Mouse (Mus musculus) cerebellum, adult 18-20 months (tissue): Measurements from ENCODE around the gene Cstf3.
"Not testable (repeated sequence)": the region's sequence is repeated elsewhere in the genome, so short reads cannot be mapped to it uniquely, and the experiment has no call there.

Experiments
- DNase-seq, 2 experiments: peaks; one replicate each; pipeline ENCODE4 v3.0.0; 2021

Gene Cstf3

DNA sequence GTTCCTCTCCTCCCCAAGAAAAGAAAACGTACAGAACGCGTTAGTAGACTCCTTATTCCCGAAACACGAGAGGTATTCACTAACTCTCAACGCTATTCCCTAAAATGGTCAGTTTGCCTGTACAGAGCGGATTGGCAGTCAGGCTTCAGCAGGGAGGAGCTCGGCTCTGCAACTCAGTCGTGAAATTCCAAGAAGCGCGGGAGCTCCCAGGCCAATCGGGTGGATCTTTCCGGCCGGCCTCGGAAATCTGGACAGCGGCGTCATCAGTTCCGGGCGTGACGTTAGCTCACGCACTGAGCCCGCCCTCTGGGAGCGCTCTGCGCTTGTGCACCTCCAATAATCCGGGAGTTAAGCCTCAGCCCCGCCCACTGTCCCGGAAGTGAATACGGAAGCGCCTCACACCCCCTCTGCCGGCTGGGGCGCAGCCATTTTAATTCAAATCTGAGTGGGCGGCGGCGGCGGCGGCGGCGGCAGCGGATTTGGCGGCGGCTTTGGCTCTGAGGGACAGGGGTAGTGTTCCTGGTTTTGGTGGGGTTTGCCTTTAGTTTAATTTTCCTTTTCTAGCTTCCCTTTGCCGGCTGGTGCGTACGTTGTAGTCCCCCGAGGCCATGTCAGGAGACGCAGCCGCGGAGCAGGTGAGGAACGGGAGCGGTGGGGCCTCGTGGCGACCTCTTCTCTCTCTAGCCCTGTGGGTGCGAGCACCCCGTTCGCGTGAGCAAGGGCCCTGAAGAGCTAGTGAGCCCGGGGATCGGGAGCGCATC, at the start of gene Cstf3:
Gene Cstf3, plus strand, starts transcription at position 456 of the 761 bp plus-strand sequence.
- peak; percentile 99 to 100 for DNase-seq

DNA sequence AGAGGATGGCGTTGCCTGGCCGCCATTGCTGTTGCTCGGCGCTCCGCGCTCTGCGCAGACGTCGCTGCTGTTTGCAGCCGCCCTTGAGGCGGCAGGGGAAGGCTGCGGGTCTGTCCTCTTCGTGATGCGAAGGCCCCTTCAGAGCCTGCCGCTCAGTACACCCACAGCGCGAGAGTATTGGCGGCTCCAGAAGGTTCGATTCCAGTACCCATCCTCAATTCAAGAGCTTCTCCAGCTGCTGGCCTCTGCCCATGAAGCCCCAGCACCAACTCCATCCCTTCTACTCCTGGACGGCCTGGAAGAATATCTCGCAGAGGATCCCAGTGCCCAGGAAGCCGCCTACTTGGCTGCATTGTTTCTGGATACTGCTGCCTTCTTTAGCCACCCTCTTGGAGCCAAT, 33.6 kb upstream of the Cstf3 start:
- not testable (repeated sequence) for DNase-seq

DNA sequence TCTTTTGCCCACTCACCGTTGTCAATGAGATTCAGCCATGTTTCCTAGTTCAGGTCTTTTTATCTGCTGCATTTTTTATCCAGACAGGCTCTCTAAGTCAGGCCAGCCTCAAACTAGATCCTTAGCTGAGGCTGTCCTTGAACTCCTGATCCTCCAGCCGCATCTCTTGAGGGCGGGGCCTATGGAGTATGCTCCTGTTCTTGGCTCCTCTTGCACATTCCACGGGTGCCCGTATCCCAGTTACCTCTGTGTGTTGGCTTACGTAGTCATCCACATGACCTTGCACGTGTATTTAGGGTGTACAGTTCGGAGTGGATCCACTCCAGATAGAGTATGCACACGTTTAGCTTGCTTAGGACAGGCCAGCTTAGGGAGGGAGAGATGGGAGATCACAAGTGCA, 32.6 kb upstream of the Cstf3 start:
- no peak for DNase-seq

DNA sequence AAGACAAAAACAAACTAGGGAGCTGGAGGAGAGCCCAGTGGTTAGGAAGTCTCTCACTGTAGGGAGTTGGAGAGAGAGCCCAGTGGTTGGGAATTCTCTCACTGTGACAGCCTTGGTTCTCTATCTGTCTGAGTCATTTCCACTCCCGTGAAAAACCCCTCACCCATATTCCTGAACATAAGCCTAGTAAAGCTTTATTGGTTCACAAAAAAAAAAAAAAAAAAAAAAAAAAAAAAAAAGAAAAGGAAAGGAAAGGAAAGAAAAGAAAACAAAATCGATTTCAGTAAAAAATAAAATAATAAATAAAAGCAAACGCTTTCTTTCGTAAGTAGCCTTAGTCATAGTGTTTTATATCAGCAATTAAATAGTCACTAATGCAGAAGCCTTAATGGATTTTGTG, 32.0 kb upstream of the Cstf3 start:
- no peak for DNase-seq

DNA sequence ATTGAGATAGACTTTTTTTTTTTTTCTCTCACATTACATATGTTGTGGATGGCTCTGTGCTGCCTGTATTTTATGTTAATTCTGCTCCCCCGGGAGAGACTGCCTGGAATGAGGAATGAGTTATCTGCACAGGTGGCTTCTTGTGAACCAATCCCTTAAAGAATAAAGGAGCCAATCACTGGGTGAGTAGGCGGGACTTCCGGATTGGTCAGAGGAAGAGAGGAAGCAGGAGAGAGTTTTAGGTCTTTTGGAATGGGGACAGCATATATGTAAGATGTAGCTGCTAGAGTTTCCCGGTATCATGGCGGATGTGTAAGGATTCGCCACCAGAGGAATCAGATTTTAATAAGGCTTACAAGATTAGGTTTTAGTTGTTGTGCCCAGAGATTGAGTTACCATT, 31.4 kb upstream of the Cstf3 start:
- DNase-seq, result no peak

DNA sequence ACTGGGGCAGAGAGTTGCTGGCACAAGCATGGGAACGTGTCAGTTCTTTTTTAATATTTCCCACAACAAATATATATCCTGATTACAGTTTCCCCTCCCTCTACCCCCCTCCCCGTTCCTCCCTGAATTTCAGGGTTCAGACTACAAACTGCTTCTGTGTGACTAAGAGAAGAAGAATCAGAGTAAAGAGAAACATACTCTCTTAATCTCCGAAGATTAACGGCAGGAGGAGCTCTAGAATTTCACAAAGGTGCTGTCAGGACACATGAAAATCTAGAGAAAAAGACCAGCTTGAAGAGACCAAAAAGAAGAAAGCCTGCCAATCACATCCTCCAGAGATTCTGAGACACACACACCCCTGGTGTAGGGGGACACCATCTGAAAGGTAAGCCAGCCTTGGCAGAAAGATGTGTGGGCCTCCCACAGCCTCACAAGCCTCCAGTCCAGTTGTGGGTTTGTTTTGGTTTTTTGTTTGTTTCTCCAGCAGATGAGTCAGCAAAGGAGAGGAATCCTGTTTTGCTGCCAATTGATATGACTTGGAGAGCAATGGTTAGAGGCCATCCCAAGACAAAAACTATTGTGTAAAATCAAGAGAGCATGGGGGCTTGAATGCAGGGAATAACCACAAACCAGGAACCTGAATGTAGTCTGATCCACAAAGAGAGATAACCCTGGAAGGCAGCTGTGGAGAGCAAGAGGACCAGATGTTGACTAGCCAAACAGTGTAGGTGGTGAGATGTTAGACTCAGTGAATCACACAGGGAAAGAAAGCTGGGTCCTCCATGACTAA, 30.5 kb upstream of the Cstf3 start:
- no peak for DNase-seq

DNA sequence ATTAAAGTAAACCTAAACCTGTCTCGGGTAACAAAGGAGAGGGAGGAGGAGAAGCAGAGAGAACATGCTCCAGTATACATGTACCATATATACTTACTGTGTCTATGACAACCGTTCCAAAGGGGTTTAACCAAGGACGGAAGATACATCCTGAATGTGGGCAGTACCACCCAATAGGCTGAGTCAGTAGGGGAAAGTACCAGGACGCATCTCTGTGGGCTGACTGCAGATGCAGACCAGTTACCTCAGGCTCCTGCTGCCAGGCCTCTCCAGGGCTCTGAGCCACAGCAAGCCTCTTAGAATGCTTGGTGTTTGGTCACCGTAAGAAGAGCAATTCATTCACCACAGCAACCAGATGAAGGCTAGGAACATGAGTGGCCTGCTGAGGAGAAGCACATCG, 28.9 kb upstream of the Cstf3 start:
- DNase-seq, result no peak

DNA sequence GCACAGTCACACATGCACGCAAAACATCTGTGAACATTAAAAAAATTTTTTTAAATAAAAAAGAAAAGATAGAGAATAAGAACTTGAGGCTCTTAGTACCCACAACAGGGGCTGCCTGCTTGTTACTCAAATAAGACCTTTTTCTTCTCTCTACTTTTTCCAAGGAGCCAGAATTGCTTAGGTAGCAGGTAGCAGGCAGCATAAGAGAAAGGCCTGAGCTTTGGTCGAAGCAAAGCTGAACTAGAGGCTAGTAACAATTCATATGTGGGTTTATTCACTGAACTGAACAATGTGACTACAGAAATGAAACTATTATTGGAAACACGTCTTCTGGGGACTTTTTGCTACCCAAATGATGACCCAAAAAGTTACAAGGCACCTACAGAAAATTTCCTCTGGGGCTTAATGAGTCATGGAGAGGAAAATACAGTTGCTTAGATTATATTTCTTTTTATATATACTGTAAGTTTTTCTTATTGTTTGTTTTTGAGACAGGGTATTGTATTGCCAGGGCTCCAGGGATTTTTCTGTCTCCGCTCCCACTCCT, 28.3 kb upstream of the Cstf3 start:
- no peak for DNase-seq

DNA sequence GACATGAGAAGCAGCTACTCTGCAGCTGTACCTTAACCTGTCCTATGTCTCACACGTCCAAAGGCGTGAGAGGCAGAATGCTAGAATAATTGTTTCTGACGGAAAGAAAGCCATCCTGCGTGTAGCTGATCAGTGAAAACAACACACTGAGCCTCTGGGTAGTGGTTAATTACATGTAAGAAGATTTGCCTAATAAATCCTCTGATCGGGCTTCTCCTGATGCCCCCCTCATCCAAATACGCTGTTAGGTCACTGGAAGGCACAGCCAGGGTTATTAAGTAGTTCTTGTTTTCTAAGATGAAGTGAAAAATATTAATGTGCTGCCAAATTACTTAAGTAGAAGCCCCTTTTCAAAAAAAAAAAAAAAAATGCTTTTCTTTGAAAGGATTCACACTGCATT, 18.3 kb upstream of the Cstf3 start:
- DNase-seq, result no peak

DNA sequence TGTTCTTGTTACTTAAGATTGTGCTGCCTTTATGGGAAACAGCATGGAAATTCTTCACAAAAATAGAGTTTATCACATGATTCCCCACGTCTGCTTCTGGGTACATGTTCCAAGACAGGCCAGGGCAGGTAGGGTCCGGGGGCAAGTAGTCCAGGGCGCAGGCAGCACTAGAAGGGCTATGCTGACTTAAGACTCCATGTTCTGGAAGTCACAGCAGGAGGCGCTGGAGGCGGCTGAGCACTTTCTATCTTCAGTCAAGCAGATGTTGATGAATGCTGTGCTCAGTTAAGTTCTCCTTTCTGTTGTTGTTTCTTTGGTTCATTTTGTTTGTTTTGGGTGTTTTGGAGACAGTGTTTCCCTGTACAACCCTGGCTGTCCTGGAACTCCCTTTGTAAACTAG, 14.1 kb upstream of the Cstf3 start:
- DNase-seq, result no peak

DNA sequence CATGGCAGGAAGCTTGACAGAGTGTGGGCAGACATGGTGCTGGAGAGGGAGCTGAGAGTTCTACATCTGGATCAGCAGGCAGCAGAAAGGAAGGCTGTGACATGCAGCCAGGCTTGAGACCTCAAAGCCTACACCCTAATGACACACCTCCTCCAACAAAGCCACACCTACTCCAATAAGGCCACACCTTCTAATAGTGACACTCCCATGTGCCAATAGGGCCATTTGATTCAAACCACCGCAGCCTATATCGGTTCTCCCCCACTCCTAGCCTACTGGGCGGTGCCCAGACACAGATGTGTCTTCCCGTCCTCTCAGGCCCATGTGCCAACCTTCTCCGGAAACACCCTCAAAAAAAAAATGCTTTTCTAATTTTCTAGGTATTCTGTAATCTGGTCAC, 12.3 kb upstream of the Cstf3 start:
- no peak for DNase-seq

DNA sequence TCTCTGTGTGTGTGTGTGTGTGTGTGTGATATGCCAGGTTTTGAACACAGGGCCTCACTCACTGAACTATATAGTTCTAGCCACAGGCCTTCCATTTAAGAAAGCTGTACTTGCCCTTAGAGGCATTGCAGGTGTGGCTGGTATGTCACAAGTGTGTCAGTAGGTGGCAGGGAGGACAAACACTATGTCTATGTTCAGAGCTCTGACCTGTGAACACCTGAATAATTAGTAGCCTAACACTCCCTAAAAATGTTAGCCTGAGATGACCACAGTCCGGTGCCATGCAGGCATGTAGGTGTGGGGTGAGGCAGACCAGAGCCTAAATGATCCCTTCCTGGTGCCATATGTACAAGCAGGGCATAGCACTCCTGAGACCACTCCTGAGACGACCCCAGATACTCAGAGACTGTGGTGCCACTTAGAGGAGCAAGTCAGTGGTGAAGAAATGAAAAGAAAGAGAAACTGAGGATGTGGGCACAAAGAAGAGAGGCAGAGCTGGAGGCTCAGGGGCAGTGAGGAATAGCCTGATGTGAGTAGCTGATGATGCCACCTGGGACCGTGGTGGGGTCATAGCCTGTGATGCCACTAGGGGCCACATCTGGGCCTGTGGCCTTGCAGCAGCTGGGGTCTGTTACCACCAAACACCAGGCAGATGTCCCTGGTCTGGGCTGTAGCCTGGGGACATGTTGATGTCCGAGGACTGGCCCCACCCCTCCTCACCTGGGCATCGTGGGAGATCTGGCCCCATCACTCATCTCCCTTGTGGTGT, 11.3 kb upstream of the Cstf3 start:
- no peak for DNase-seq

DNA sequence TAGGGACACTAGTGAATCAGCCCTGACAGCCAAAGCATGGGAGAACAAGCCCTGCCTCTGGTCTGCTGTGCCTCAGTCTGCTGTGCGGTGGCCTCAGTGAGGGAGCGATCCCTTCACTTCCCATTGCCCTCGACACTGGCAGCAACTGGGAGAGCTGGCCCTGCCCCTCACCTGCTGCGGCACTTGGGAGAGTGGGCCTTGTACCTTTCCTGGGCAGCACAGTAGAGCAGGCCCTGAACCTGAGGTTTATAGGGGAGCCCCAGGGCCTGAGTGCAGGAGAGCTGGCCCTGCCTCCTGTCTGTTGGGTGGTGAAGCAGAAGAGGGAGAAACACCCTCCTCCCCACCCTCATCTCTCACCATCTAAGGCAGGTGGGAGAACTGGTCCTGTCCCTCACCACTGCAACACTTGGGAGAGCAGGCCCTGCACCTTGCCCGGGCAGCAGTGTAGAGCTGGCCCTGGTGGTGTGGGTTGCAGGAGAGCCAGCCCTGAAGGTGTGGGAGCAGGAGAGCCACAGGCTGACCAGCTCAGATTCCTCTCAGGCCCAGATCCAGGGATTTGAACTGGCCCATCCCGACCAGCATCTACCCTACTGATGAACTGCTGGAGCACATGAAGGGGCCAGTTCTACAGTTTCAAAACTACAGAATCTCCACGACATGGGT, 10.4 kb upstream of the Cstf3 start:
- no peak for DNase-seq

DNA sequence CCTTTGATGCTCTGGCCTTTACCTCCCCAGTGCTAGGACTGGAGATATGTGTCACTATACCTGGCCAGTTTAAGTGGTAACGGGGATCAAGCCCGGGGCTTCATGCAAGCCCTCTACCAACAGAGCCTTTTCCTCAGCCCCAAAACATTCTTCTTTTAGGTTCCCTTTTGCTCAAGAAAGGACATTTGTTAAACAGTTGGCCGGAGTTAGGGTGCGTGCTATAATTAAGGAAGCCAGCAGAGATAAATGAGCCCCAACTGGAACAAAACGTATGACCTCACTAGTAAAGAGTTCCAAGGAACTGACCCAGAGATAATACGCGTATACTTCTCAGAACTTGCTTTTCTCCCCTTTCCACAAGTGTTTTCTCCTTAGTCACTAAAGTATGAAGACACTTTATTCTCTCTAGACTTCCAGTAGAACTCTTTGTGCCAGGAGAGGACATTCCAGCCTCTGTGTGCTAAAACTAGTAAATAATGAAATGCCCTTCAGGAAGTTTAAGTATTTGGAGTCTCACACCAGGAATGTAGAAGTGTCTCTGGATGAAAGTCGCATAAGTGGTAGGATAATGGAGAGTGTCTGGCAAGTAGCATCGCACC, 8.9 kb upstream of the Cstf3 start:
- no peak for DNase-seq

DNA sequence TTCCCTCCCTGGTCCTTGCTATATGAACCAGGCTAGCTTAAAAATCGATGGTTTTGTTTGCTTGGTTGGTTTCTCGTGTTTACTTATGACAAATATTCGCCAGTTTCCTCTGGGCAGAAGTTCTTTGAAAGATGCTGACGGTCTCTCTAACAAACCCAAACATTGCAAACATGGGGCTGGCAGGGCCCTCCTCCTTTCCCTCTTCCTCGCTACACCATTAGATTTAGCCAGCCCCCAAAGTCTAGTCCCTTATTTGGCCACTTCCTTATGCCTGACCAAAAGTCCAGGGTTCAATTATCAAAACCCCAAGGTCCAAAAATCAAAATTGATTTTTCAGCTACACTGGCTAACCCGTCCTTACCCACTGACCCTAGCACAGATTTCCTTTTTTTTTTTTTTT, 7.3 kb upstream of the Cstf3 start:
- DNase-seq, result no peak

DNA sequence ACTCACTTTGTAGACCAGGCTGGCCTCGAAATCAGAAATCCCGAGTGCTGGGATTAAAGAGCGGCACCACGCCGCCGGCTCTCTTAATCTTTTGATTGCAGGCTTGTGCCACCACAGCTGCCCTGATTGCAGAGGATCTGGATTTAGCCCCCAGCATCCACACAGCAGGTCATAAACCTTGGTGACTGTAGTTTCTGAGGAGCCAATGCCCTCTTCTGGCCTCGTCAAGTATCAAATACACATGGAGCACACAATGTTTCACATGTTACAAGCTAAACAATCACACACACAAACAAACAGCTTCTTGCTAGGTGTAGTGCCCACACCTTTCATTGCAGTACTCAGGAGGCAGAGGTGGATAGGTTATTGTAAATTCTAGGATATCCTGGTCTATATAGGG, 6.1 kb upstream of the Cstf3 start:
- DNase-seq, result no peak

DNA sequence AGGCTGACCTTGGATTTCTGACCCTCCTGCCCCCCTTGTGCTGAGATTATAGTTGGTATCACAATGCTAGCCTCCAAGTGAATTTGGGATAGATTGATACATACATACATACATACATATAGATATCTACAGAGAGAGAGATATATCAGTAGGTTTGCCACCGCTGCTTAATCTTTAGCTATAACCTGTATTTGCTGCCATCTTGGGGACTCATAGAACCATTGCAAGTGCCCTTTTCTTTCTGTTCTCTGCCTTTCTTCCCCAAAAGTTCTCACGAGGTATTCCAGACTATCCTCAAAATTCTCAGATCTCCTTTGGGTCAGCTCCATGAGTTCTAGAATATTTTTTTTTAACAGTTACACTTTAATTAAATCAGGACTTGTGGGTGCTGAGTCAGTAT, 4.7 kb upstream of the Cstf3 start:
- no peak for DNase-seq

DNA sequence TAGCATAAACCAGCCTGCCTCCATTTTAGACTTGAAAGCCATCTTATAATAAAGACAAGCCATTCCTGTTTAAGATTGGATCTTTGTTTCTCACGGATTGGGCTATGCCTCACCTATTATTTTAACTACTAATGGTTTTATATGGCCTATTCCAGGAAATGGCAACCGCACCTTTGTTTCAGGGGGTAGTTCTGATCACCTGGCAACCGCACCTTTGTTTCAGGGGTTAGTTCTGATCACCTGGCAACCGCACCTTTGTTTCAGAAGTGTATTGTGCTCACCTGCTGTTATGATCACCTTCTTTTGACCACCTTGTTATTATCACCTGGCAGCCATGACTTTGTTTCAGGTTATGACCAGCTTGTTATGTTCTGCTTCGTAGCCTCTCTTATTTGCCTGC, 1.8 kb upstream of the Cstf3 start:
- no peak for DNase-seq

DNA sequence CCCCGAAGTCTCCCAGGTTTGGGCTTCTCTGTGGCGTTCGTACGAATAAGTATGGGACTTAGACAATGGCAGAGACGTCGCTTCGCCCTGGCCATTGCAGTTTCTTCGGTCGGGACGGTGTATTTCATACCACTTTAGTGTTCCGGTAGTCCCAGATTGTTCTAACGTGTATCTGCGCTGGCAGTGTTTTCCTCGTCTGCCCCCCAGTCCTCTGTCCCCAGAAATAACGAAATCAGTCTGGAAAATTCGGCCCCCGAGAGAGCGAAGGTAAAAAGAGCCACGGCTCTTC, 450 bp downstream of the Cstf3 start:
- peak in 1 of 2 experiments; percentile 7 for DNase-seq

DNA sequence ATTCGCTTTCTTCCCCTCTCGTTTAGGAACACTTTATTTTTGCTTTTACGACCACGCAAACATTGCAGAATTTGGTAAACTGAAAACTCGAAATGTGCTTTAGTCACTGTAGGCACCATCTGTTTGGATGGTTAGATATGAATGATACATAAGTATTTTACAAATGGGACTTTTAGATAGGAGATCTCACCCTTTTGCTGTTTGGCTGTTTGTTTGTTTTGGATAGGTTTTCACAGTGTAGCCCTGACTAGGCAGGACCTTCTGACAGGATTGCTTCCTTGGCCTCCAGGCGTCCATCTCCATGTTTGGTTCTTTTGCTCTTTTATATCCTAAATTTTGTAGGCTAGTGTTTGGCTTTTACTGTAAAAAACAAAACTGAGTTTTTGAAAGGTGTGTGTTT, 818 bp downstream of the Cstf3 start:
- DNase-seq, result no peak

DNA sequence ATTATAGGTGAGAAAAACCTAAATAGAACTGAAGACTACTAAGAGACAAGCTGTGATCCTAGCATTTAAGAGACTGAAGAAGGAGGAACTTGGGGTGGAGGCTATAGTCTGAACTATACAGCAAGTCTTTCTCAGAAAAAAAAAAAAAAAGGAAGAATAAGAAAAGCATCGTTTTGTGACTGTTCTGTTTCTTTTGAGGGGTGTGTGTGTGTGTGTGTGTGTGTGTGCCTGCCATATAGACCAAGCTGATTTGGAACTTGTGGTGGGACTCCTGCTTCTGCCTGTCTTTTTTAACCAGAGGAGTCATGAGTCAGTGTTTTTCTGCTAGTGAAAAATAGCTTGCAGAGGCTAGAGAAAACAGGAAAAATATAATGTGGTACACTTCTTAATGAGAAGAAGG, 4.7 kb downstream of the Cstf3 start:
- DNase-seq, result no peak

DNA sequence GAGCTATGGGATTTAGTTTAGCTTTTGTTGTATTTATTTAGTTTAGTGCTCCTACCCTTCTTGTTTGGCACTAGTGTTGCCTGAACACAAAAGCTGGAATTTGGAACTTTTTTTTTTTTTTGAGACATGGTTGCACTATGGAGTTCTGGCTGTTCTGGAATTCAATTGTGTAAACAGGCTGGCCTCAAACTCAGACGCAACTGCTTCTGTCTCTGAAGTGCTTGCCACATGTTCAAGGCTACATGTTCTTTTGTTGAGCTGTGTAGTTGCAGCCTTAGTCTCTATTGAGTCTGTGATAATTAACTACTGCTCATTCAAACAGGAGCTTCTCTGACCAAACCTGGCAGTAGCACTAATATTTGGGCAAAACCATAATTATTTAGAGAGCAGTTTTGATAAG, 13.1 kb downstream of the Cstf3 start:
- DNase-seq, result no peak

DNA sequence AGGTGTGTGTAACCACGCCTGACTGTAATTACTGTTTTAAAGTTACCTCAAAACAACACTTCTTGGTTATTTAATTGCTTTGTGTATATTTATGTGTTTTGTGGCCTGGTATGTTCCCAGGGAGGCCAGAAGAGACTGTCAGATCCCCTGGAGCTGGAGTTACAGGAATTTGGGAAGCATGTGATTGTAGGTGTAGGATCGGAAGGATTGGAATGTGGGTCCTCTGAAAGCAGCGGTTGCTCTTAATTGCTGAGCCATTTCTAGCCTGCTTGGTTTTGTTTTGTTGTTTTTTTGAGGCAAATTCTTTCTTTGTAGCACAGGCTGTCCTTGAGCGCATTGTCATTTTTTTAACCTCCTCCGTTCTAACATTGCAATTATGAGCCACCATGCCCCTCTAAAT, 14.4 kb downstream of the Cstf3 start:
- DNase-seq, result no peak
